ENCODE assay signal across 8 mouse cellular contexts in the genomic region with DNA sequence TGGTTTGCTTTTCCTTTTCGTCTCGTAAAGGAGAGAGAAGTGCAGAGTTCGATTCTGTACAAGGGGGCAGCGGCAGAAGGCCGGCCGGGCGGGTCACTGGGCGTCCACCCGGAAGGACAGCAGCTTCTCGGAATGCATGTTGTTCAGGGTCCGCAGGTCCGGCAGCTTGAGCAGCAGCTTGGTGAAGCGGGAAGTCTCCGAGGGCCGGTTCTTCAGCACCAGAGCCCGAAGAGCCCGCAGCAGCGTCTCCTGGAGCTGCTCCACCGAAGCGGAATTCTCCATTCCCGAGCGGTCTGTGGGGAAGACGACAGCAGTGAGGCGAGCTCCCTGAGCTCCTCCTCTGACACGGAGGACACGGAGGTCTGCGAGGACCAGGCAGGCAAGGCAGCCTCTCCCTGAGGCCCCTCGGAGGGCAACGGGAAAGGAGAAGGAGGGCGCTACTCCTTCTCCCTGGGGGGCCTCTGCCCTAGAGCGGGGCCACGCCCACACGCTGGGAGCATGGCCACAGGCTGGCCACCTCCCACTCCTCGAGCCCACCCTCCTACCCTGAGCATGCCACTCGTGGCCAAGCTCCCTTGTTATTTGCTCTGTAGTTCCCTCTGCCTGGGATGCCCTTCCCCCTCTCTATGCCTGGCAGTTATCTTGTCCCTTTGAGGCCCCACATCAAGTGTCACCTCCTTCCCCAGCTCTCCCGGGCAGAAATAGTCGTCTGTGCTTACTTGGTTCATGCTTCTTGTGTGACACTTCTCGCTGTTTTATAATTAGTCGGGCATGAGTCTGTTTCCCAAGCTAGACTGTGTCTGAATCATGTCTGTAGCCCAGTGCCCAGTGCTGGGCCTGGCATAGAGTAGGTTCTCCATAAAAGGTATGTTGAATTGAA. TPM values are rescaled to one million over a fixed set of nuclear protein-coding genes. Genes with fewer than 3 reads are reported as not detected.
A peak's percentile ranks its signal among the peaks of the same experiment; 100 is the strongest.
DNase-seq lines count a peak whose midpoint lies in the region; ATAC-seq lines count a peak whose summit lies in the region.

No protein-coding gene starts in this region.

- no peaks in the 10 kb centered on the region for H3K27me3 ChIP-seq in heart, embryonic 10.5 days (ENCODE audit: insufficient read depth, poor library complexity, severe bottlenecking)
- no peaks in the 10 kb centered on the region for H3K27me3 ChIP-seq in midbrain, embryonic 14.5 days (ENCODE audit: control insufficient read depth, insufficient read depth, low read length)

- ATAC-seq in midbrain, embryonic 14.5 days (ENCODE audit: low FRiP score, low TSS enrichment) = no peak

- H3K9ac ChIP-seq in midbrain, embryonic 14.5 days (replicated peaks; ENCODE audit: low read length) = 0 out of 2 replicates have a peak overlapping the region, but pooled peaks have one; percentile 23

- H3K27ac ChIP-seq in heart, embryonic 10.5 days = peak overlapping the region; percentile 91
- H3K27ac ChIP-seq in midbrain, embryonic 14.5 days (replicated peaks; ENCODE audit: low read depth, low read length) = peak overlapping the region; percentile 75

- intact Hi-C loops in left cerebral cortex, postnatal 36 days (cut with DNase I) = no loop called here

- peaks cover 49% of the 10 kb centered on the region for H3K36me3 ChIP-seq in heart, embryonic 10.5 days
- H3K36me3 ChIP-seq in midbrain, embryonic 14.5 days (ENCODE audit: control insufficient read depth, insufficient read depth, low read length) = peaks cover 55% of the 10 kb centered on the region

- 19% methylated on average over 39 of the region's 39 CpGs for WGBS in heart, embryonic 10.5 days
- 22% methylated on average over 37 of the region's 39 CpGs for WGBS in midbrain, embryonic 14.5 days

- H3K4me2 ChIP-seq in midbrain, embryonic 14.5 days (ENCODE audit: low read length) = peak overlapping the region; percentile 41

- H3K4me3 ChIP-seq in heart, embryonic 10.5 days = peak overlapping the region; percentile 57
- peak overlapping the region; percentile 12; the same call in 1 of the 2 replicates for H3K4me3 ChIP-seq in midbrain, embryonic 14.5 days (replicated peaks; ENCODE audit: low read depth, low read length)

- DNase-seq in left cerebral cortex, postnatal 36 days (ENCODE audit: low spot score in 2 of 2) = peak; percentile 58 to 67
- no peak for DNase-seq in left cerebral cortex, adult 11 months (ENCODE audit: low spot score)
- DNase-seq in embryo, embryonic 9.5 days (ENCODE audit: extremely low spot score) = peak; percentile 43
- DNase-seq in heart, embryonic 10.5 days (ENCODE audit: low spot score) = peak; percentile 87
- peak; percentile 49 for DNase-seq in kidney, postnatal 14 days
- peak; percentile 50 for DNase-seq in midbrain, embryonic 14.5 days
- no peak for DNase-seq in spleen, postnatal 10 days (ENCODE audit: low spot score in 2 of 2)
- no peak for DNase-seq in spleen, adult 18-20 months

- H3K4me1 ChIP-seq in heart, embryonic 10.5 days = peaks cover 84% of the 10 kb centered on the region
- peaks cover 34% of the 10 kb centered on the region for H3K4me1 ChIP-seq in midbrain, embryonic 14.5 days (ENCODE audit: control insufficient read depth, insufficient read depth, low read length)

- H3K9me3 ChIP-seq in heart, embryonic 10.5 days = no peaks in the 10 kb centered on the region
- no peaks in the 10 kb centered on the region for H3K9me3 ChIP-seq in midbrain, embryonic 14.5 days (ENCODE audit: control insufficient read depth, low read length)

RNA-seq across cellular contexts. Expression of gene Nr1d1, which starts 6.8 kb away (rescaled TPM):
- total RNA-seq in left cerebral cortex, postnatal 36 days (2021) = 100 to 1,000 TPM; 117 to 141 TPM
- 3.6 and 5.9 TPM in 2 replicates for polyA plus RNA-seq in heart, embryonic 10.5 days (2016; fragmentation: Nextera tagmentation; extraction: Ambion mirVana)
- 3.0 TPM in 2 replicates for polyA plus RNA-seq in midbrain, embryonic 14.5 days (2014; fragmentation: Nextera tagmentation; extraction: Ambion mirVana)

RNA-seq across cellular contexts. Expression of gene Msl1, which starts 26.9 kb away (rescaled TPM):
- 100 to 1,000 TPM; 169 to 193 TPM for total RNA-seq in left cerebral cortex, postnatal 36 days (2021)
- 14.0 and 21.6 TPM in 2 replicates for polyA plus RNA-seq in heart, embryonic 10.5 days (2016; fragmentation: Nextera tagmentation; extraction: Ambion mirVana)
- 25.0 and 35.9 TPM in 2 replicates for polyA plus RNA-seq in midbrain, embryonic 14.5 days (2014; fragmentation: Nextera tagmentation; extraction: Ambion mirVana)

RNA-seq across cellular contexts. Expression of gene Thra, which starts 27.9 kb away (rescaled TPM):
- 100 to 1,000 TPM; 718 to 779 TPM for total RNA-seq in left cerebral cortex, postnatal 36 days (2021)
- 19.2 and 23.2 TPM in 2 replicates for polyA plus RNA-seq in heart, embryonic 10.5 days (2016; fragmentation: Nextera tagmentation; extraction: Ambion mirVana)
- 175 and 194 TPM in 2 replicates for polyA plus RNA-seq in midbrain, embryonic 14.5 days (2014; fragmentation: Nextera tagmentation; extraction: Ambion mirVana)

RNA-seq across cellular contexts. Expression of gene Casc3, which starts 36.3 kb away (rescaled TPM):
- total RNA-seq in left cerebral cortex, postnatal 36 days (2021) = 10 to 100 TPM; 46.7 to 63.5 TPM
- polyA plus RNA-seq in heart, embryonic 10.5 days (2016; fragmentation: Nextera tagmentation; extraction: Ambion mirVana) = 29.5 and 37.2 TPM in 2 replicates
- polyA plus RNA-seq in midbrain, embryonic 14.5 days (2014; fragmentation: Nextera tagmentation; extraction: Ambion mirVana) = 46.6 and 57.3 TPM in 2 replicates

RNA-seq across cellular contexts. Expression of gene Med24, which starts 39.1 kb away (rescaled TPM):
- total RNA-seq in left cerebral cortex, postnatal 36 days (2021) = 100 to 1,000 TPM; 123 to 133 TPM
- 54.6 and 56.5 TPM in 2 replicates for polyA plus RNA-seq in heart, embryonic 10.5 days (2016; fragmentation: Nextera tagmentation; extraction: Ambion mirVana)
- 65.7 and 81.1 TPM in 2 replicates for polyA plus RNA-seq in midbrain, embryonic 14.5 days (2014; fragmentation: Nextera tagmentation; extraction: Ambion mirVana)

Comparison
In these comparisons a context has a peak if more than half of its experiments do, and no peak if none do; other contexts are left out.
1. DNase-seq: peak in left cerebral cortex, postnatal 36 days (2 of 2), embryo, embryonic 9.5 days (single experiment), heart, embryonic 10.5 days (single experiment), kidney, postnatal 14 days (single experiment) and midbrain, embryonic 14.5 days (single experiment); none in left cerebral cortex, adult 11 months (single experiment), spleen, postnatal 10 days (0 of 2) and spleen, adult 18-20 months (0 of 2).